Mouse (Mus musculus) naive thymus-derived CD4-positive, alpha-beta T cell, adult 2 months (primary cell): ENCODE results near the gene Ccdc141.
"Not testable (repeated sequence)": the region's sequence is repeated elsewhere in the genome, so short reads cannot be mapped to it uniquely, and the experiment has no call there.

ENCODE experiments used
- DNase-seq: peaks from one replicate; pipeline ENCODE4 v3.0.0-alpha.2; 2011; ENCODE audit warnings: low read depth

Ccdc141 gene

DNA sequence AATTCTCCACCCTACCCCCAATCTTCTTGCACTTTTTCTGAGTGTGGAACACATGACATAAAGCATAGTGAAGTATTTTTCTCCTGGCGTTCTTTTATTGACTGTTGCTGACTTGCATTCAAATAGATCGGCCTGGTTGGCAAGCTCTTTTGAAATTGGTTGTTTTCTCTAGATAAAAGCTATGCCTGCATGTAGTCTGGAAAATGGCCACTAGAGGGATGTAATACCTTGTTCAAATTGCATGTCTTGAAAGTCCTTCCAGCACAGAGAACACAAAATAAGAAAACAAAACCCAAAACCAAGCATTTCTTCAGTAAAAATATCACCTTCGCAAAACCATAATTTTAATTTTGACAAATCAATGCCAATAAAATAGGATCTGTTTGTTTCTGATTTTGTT lies 108.6 kb downstream of the Ccdc141 start:
- DNase-seq: peak; percentile 34

DNA sequence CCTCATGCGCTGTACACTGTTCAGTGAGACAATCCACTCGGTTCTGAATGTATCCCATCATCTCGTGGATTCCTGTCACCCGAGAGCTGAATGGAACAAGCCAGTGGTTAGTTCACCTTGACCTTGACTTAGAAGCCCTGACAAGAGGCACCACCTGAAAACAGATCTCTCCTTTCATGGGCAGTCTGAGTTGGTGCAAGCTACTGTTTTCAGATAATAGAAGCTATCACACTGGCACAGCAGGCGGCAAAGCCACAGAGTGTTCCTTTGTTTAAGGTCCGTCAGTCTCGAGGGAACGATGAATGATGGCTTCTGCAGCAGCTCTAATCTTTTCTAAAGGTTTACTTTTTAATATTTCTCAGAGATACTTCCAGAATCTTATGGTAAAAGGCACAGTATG lies 110.8 kb downstream of the Ccdc141 start:
- DNase-seq: no peak

DNA sequence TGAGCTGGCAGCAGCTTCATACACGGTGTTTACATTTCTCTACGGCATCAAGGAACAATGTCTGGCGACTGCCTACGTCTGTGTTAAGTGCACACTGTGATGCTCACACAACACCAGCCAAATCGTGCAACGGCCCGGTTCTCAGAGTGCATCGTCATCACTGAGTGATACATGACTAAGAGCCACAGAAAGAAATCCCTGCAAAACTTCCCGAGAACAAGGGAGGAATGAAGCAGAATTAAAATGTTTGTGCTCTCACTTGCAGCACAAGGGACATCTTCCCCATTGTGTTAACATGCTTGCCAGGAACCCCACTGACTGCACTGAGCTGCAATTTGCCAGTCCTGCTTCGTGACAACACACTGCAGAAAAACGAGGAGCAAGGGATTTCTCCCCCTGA lies 114.1 kb downstream of the Ccdc141 start:
- DNase-seq: no peak

- DNase-seq: no peak
Observed at GRCm38 (mm10) chr2:77042912-77043311, 127.5 kb downstream of the Ccdc141 start.

GRCm38 (mm10) chr2:77039683-77040082 lies 130.8 kb downstream of the Ccdc141 start:
- DNase-seq: no peak

DNA sequence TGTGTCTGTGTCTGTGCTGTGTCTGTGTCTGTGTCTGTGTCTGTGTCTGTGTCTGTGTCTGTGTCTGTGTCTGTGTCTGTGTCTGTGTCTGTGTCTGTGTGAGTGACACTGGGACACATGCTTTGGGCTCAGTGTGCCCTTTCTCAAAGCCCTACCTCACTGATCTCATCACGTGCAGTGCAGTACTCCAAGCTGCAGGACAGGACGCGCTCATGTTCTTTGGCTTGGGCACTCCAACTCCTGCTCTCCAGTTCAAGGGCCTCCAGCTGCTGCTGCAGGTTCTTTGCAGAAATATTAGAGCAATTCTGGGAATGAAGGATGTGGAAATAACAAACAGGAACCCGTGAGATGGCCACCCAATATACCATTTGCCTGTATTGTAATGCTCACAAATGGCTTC lies 131.2 kb downstream of the Ccdc141 start:
- DNase-seq: no peak

DNA sequence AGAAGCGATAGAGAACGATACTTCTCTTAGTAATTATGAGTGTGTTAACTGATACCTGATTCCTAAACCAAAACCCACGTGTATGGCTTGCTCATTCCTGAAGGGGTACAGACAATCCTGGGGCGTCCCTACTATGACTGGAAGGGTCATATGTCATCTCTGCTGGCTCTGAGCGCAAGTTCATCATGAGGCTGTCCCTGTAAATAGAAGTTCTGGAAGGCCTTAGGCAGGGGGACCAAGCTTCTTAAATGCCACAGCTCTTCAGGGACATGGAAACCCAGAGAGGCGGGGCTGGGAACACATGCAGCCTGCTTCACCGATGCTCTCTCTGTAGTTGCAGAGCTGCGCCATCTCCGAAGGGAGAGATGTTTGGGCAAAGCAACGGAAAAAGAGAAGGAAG lies 133.2 kb downstream of the Ccdc141 start:
- no peak for DNase-seq

- no peak for DNase-seq
Observed at GRCm38 (mm10) chr2:77034112-77034511, 136.3 kb downstream of the Ccdc141 start.

DNA sequence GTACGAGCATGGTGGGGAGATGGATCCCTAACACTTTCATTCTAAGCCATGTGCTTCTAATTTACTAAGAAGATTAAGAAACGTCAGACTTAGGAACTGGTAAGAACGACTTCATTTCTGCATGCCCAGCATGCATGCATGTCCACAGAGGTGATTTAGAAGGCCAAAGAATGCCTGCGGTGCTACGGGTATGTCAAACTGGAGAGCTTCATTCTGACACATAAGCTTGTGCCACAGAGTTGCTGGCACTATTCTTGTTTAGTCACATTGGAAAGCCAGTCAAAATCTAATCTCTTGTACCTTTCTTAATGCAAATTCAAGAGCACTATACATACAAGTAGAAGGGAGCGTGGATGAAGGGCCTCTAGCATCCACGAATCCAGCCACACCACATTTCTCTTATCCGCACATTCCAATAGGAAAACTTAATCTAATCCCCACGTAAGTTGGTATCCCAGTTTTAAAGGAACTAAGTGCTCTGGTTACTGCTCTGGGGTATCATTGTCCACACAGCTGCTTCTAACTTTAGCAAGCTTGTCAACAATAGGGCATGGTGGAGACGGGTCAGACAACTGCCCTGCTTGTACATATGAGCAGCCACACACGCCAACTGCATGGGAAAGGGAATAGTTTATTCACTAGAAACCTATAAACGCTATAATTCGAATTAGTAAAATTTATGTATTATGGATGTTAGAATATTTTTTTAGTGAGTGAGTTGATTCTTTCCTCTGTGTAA lies 136.9 kb downstream of the Ccdc141 start:
- no peak for DNase-seq

DNA sequence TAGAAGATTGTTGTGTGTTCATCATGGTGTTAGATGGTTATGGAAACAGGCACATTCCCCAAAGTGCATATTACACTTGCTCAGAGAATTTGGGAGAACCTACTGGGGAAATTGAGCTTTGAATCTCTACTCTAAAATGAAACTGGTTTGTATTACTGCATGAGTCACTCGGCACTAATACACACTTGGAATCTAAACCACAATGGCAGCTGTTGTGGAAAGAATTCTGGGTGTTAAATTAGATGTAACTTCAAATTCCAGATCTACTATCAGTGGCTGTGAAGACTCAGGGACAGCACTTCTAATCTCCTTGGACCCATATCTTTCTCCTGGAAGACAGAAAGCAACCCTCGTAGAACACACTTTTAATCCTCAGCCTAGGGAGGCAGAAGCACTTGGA lies 149.8 kb downstream of the Ccdc141 start:
- DNase-seq: no peak

GRCm38 (mm10) chr2:77017735-77018134 lies 152.7 kb downstream of the Ccdc141 start:
- no peak for DNase-seq

DNA sequence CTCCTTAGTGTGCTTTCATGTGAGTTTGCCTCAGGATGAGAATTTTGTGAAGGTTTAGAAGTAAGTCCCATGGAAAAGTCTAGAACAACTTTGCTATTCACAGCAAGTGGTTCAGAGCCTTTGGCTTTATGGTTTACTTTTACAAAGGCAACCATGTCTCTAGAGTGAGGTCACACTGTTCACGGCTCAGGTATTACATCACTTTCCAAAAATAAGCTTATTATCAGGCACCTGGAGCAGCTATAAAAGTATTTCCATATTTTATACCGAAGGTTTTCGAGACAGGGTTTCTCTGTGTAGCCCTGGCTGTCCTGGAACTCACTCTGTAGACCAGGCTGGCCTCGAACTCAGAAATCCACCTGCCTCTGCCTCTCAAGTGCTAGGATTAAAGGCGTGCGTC lies 157.0 kb downstream of the Ccdc141 start:
- DNase-seq: not testable (repeated sequence)

DNA sequence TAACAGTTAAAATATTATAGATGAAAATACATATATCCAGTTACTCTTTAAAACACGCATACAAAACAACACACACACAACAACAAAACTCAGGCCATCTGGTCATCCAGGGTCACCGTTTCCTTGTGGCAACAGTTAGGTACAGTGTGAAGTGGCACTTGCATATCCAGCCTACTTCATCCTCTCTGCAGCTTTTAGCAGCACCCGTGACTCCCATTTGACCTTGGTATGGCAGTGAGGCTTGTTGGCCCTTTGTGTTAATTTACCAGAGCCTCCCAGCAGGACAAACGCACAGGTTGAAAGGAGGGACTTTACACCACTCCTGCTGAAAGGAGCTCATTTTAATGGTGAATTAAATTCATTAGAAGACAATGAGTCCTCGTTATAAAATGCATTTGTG lies 158.5 kb downstream of the Ccdc141 start:
- no peak for DNase-seq

DNA sequence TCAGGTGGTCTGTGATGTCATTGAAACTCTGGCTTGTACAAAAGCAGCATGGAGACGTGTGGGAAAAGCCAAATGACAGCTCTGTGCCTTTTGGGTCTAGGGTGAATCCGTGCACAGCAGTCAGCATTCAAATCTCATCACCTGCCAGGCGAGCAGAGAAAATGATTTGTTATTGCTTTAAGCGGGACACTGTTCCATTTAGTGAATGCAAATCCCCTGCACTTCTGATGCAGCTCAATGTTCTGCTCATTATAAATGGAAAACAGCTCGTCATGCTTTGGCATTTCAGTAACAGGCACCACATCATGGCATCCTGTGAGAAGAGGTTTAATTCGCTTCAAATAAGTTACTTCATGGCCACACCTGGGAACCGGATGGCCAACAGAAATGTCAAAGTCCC lies 163.4 kb downstream of the Ccdc141 start:
- DNase-seq: no peak

GRCm38 (mm10) chr2:77003148-77003547 lies 167.3 kb downstream of the Ccdc141 start:
- DNase-seq: no peak

DNA sequence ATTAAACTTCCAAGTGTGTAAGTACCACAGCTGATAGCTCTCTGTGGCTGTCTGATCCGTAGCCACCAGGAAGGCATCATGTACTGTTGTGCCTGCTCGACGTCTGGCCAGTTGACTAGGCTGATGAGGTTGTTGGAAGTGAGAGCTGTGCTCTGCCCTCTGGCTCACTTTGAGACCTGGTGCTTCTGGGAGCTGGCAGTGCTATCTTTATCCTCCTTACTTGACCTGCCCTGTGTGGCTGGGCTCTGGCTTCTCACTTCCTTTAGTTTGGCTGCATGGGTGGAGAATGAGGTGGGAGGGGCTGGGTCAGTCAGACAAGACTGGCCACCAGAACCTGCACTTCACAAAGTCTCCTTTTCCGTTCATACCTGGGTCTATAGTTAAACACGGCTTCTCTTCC lies 172.1 kb downstream of the Ccdc141 start:
- no peak for DNase-seq

DNA sequence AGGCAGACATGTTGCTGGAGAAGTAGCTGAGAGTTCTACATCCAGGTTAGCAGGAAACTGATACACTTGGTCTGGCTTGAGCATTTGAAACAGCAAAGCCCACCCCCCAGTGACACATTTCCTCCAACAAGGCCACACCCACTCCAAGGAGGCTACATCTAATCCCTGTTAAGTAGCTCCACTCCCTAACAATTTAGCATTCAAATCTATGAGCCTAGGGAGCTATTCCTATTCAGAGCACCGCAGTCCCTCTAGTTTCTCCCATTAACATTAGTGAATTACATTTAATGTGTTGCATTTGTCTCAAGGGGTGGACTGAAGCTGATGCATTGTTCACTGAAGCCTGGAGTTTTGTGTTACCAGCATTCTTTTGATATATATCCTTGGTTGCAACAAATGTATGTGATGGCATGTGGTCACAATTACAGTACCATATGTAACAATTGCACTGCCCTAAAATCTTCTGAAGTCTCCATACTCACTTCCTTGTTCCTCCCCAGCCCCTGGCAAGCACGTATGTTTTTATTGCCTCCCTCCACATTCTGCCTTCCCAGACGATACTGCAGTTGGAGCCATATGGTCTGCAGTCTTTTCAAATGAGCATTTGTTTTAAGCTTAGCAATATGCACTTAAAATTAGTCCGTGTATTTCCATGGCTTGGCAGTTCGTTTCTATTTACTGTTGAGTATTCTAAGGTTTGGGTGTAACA lies 177.8 kb downstream of the Ccdc141 start:
- no peak for DNase-seq

- no peak for DNase-seq
Observed at GRCm38 (mm10) chr2:76987317-76987716, 183.1 kb downstream of the Ccdc141 start.

- DNase-seq: no peak
Observed at GRCm38 (mm10) chr2:76984384-76984783, 186.1 kb downstream of the Ccdc141 start.

- DNase-seq: no peak
Observed at GRCm38 (mm10) chr2:76983601-76984000, 186.8 kb downstream of the Ccdc141 start.

DNA sequence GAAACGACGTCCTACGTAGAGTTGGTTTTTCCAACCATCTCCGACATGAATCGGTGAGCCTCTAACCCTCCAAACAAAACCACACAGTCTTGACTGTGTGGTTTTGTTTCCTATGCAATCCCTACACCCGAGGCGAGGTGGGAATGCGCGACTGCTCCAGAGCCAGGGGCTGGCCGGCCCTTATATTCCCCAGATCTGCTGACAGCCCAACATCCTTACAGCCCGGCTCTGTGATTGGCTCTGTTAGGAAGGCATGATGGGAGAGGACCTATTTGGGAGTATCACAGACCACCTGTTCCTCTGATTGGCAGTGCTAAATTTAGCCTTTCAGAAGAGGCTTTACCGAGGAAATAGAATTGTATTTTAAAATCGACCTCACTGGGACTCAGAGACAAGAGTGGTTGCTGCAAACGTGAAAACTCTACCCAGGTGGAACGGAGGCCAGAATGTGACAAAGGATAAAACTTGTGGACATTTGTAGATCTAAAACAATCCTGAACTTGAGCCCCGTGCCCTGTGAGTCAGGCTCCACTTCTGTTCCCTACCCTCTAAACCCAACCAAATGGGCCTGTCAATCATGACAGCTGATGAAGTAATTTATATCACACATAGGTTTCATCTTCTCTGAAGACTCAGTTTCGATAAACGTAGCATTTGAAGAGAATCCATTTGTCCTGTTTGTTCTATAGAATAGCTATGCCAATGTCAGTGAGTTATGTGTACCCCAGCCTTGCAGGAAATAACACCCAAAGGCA lies 187.9 kb downstream of the Ccdc141 start, which contains the start of gene Ttn:
TSS of gene Ttn (minus strand) at position 157 of the 755 bp plus-strand sequence.
- no peak for DNase-seq

DNA sequence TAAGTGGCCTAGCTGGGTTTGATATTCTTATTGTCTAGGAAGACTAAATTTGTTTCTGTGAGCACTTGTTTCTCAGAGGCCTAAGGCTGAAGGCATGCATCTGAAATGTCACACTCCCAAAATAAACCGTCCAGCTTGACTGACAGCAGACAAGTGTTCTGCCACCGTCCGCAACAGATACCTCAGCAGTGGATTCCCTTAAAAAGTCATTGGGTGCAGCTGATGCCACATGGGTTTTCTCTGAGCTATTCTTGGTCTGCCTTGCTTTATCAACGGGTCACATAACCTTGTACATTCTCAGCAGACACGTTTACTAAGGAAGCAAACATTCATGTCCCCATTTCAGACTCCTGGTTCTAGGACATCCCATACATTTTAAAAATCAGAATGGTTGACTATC lies 188.7 kb downstream of the Ccdc141 start:
- DNase-seq: no peak

DNA sequence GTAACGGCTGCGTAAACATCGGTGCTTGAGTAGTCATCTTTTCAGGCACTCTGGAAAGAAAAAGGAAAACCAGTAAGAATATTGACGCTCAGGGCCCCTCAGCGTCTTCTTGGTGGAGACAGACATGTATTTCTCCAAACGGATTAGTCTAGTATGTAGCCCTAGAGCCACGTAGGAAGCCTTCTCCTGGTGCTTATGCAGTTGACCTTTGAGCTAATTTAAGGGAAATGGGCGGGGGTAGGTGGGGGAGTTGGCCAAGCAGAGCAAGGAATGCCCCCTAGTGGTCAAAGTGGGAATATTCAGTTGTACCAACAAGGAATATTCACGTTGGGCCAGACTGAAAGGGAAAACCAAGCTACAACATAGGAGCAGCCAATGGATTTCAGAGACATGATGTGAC lies 190.3 kb downstream of the Ccdc141 start:
- peak; percentile 34 for DNase-seq
